Mouse (Mus musculus) bone marrow, adult 2 months (tissue): Measurements from ENCODE around the gene H1f0. TPM values are rescaled to one million over a fixed set of nuclear protein-coding genes. Genes with fewer than 3 reads are reported as not detected.

Experiments
- H3K27ac ChIP-seq: fragments of 200-500 bp; 2 replicates; pipeline ENCODE4 v1.5.1; 2012; ENCODE audit warnings: low read depth, mild to moderate bottlenecking, control low read depth, inconsistent platforms, low read length; ENCODE audit not compliant: control insufficient read depth, poor library complexity, insufficient read depth
- H3K4me1 ChIP-seq: fragments of 200-500 bp; 2 replicates; pipeline ENCODE4 v1.6.1; 2011; ENCODE audit warnings: low read length; ENCODE audit not compliant: control insufficient read depth, insufficient read depth
- H3K4me3 ChIP-seq: fragments of 200-500 bp; replicated peaks from 2 replicates; pipeline ENCODE3; 2011; ENCODE audit warnings: mild to moderate bottlenecking, low read depth, low read length, control low read depth; ENCODE audit not compliant: control insufficient read depth
- CTCF ChIP-seq: fragments of 200-500 bp; IDR thresholded peaks from 2 replicates; pipeline ENCODE4 v1.5.1; 2011; ENCODE audit warnings: low read length, control low read depth; ENCODE audit not compliant: control insufficient read depth, insufficient read depth
- POLR2A ChIP-seq: fragments of 200-500 bp; IDR thresholded peaks from 2 replicates; pipeline ENCODE4 v1.6.1; 2011; ENCODE audit warnings: low read depth, mild to moderate bottlenecking, control low read depth, low read length, borderline replicate concordance; ENCODE audit not compliant: control insufficient read depth
- WGBS: fragments of 180-500 bp; shearing (Covaris S2); methylation state at CpG from one replicate; pipeline ENCODE4 v1.1.7; 2018; 5-methylcytosine and 5-hydroxymethylcytosine counted together
- polyA plus RNA-seq: library from polyadenylated mRNA; stranded (reverse); fragments of >200 nt; gene quantifications from 2 replicates; pipeline ENCODE4 v1.2.4, GENCODE M21; 2011; ENCODE audit warnings: low replicate concordance; ENCODE audit not compliant: missing spikeins, insufficient read depth, insufficient read length

Gene H1f0
- polyA plus RNA-seq, 1 experiment, result 30.4 TPM

GRCm38 (mm10) chr15:78988499-78988971 is 39.7 kb upstream of the H1f0 start:
- 77% methylated on average over 14 of the region's 14 CpGs for WGBS
- TF ChIP-seq CTCF (no peak), POLR2A (no peak)
- no peak overlapping the region for H3K4me3 ChIP-seq
- peaks cover 6% of the 10 kb centered on the region; the same call in 1 of the 2 replicates for H3K4me1 ChIP-seq
- H3K27ac ChIP-seq, result no peak overlapping the region

DNA sequence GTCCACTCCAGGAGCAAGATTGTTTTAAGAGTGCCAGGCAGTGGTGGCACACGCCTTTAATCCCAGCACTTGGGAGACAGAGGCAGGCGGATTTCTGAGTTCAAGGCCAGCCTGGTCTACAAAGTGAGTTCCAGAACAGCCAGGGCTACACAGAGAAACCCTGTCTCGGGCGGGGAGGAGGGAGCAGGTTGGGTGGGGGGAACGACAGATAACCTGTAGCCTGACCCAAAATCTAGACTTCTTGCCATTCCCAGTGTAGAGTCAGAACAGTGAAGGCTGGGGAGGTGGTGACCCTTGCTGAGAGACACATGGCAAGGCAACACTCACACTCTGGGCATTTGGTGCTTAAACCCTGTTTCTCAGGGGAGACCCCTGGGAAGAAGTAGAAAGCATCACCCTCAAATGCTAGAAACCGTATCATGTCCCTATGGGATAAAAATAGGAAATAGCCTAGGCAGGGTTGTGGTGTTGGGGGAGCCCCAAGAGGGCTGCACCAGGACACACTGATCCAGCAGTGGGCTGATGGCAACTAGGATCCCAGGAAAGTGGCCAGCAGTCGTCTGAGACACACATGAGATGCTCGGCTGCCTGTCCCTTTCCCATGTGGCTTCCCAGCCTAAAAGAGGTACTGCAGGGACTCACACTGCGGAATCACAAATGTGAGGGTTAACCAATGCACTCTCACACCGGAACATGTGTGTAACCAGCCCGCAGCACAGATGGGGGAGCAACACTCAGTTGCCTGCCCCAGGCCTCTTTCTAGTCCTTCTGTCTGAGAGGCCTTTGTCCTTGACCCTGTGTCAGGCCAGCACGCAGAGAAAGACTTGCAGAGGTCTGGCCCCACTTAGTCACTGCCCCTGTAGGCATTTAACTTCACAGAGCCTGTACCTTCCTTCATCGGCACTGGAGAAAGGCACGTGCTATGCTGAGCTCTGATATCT is 38.8 kb upstream of the H1f0 start:
- no peak overlapping the region for H3K27ac ChIP-seq
- WGBS, result 85% methylated on average over 14 of the region's 14 CpGs
- TF ChIP-seq CTCF, result no peak
- TF ChIP-seq POLR2A, result no peak
- no peak overlapping the region for H3K4me3 ChIP-seq
- peaks cover 3% of the 10 kb centered on the region; the same call in 1 of the 2 replicates for H3K4me1 ChIP-seq

- TF ChIP-seq CTCF (no peak), POLR2A (no peak)
- H3K4me1 ChIP-seq, result no peaks in the 10 kb centered on the region
- no peak overlapping the region for H3K4me3 ChIP-seq
- WGBS, result 96% methylated on average over 9 of the region's 9 CpGs
- H3K27ac ChIP-seq, result no peak overlapping the region
Observed at GRCm38 (mm10) chr15:78990093-78990463, 38.2 kb upstream of the H1f0 start.

DNA sequence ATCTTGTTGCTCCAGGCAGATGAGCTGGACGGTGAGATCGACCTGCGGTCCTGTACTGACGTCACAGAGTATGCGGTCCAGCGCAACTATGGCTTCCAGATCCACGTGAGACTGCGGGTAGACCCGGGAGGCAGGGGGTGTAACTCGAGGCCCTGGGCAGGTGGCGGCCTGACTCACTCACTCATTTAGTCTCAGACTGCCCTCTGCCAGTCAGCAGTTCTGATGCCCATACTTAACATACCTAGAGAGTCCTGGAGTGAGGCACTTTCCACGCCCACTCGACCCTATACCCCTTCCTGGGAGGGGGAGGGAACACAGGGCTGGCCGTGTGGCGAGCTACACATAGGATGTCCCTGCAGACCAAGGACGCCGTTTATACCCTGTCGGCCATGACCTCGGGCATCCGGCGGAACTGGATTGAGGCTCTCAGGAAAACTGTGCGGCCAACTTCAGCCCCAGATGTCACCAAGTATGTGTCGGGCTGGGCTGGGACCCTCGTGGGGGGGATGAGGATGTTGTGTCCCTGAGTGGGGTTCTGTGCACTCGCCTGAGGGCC is 37.2 kb upstream of the H1f0 start:
- H3K4me1 ChIP-seq, result no peaks in the 10 kb centered on the region

GRCm38 (mm10) chr15:78992235-78992634 is 36.0 kb upstream of the H1f0 start:
- Histone ChIP-seq H3K4me3 (no peak overlapping the region), H3K4me1 (no peaks in the 10 kb centered on the region), H3K27ac (no peak overlapping the region)
- TF ChIP-seq POLR2A (no peak), CTCF (no peak)
- 90% methylated on average over 7 of the region's 7 CpGs for WGBS

More for the DNA sequence above, 37.2 kb upstream of the H1f0 start:
- H3K4me3 ChIP-seq, result no peak overlapping the region
- H3K27ac ChIP-seq, result no peak overlapping the region
- no peak for TF ChIP-seq POLR2A
- no peak for TF ChIP-seq CTCF
- 95% methylated on average over 25 of the region's 25 CpGs for WGBS

GRCm38 (mm10) chr15:78992925-78993324 is 35.3 kb upstream of the H1f0 start:
- H3K4me3 ChIP-seq, result no peak overlapping the region
- no peak for TF ChIP-seq CTCF
- no peak for TF ChIP-seq POLR2A
- no peaks in the 10 kb centered on the region for H3K4me1 ChIP-seq
- H3K27ac ChIP-seq, result no peak overlapping the region
- WGBS, result 96% methylated on average over 24 of the region's 24 CpGs

GRCm38 (mm10) chr15:78995916-78996315 is 32.3 kb upstream of the H1f0 start:
- Histone ChIP-seq H3K4me3 (no peak overlapping the region), H3K27ac (no peak overlapping the region), H3K4me1 (peaks cover 3% of the 10 kb centered on the region)
- TF ChIP-seq POLR2A (no peak), CTCF (no peak)
- 90% methylated on average over 4 of the region's 4 CpGs for WGBS

DNA sequence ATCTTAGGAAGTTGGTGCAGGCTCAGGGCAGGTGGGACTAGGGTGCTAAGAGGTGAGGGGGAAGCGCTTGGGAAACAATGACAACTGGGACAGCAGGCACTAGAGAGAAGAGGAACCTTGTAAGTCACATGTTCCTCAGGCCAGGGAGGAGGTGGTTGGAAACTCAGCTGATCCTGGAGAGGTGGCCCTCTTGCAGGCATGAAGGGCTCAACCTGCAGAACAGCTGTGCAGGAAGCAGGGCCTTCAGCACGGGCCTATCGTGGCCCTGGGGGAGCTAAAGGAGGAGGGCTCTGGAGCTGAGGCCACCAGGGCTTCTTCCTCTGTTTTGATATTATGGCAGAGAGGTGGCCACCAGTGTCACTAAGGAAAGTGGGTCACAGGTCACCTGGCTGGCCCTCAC is 31.6 kb upstream of the H1f0 start:
- WGBS, result 32% methylated on average over 3 of the region's 3 CpGs
- H3K4me3 ChIP-seq, result no peak overlapping the region
- TF ChIP-seq CTCF (no peak), POLR2A (no peak)
- H3K27ac ChIP-seq, result no peak overlapping the region
- H3K4me1 ChIP-seq, result peaks cover 3% of the 10 kb centered on the region

GRCm38 (mm10) chr15:78998348-78998747 is 29.9 kb upstream of the H1f0 start:
- WGBS, result 87% methylated on average over 8 of the region's 8 CpGs
- H3K4me3 ChIP-seq, result no peak overlapping the region
- no peak overlapping the region for H3K27ac ChIP-seq
- no peak for TF ChIP-seq CTCF
- TF ChIP-seq POLR2A, result no peak
- H3K4me1 ChIP-seq, result peaks cover 3% of the 10 kb centered on the region
